Mouse (Mus musculus) thymus, adult 2 months (tissue): ENCODE measurements around the gene Napepld.

ENCODE experiments used
- CTCF ChIP-seq: fragments of 200-500 bp; IDR thresholded peaks from 2 replicates; pipeline ENCODE4 v1.5.1; 2012; ENCODE audit warnings: mild to moderate bottlenecking, control low read depth, low read length, moderate library complexity, borderline replicate concordance; ENCODE audit not compliant: control insufficient read depth, poor library complexity, insufficient read depth; ENCODE audit errors: extremely low read depth
- POLR2A ChIP-seq: fragments of 200-500 bp; IDR thresholded peaks from 2 replicates; pipeline ENCODE4 v1.6.1; 2012; ENCODE audit warnings: mild to moderate bottlenecking, low read length, control low read depth, moderate library complexity; ENCODE audit not compliant: control insufficient read depth, poor library complexity, insufficient read depth; ENCODE audit errors: extremely low read depth

- TF ChIP-seq CTCF, result no peak
- TF ChIP-seq POLR2A, result no peak
Measured at GRCm38 (mm10) chr5:21677939-21678338, 23.3 kb downstream of the Napepld start.
